Mouse (Mus musculus): ENCODE data around the gene Mblac1. TPM values are rescaled to one million over a fixed set of nuclear protein-coding genes. Genes with fewer than 3 reads are reported as not detected.

Gene Mblac1
- polyA plus RNA-seq, 1 experiment: 1.4 TPM

DNA sequence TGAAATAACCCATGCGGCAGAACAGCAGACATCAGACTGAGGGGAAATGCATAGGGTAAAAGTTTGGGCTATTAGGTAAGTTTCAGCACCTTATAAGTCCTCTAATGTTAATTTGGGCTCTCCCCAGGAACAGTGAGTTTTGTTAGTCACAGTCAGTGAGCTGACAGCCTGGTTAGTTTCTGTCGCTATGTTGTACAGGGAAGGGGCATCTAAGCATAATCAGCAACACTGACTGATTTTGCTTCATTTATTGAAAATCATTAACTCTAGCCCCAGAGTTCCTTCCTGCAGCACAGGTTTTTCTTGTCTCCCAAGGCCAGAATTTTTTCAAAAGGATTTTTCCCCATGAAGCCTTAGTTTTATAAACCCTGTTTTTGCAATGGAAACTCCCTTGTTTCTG lies 39.7 kb downstream of the Mblac1 start:
- Histone ChIP-seq H3K27me3 (ENCODE audit: control insufficient read depth, insufficient read depth, low read length, poor library complexity, severe bottlenecking) (no peaks in the 10 kb centered on the region), H3K9me3 (replicated peaks; ENCODE audit: control insufficient read depth, insufficient read depth, low read length, poor library complexity, severe bottlenecking) (no peaks in the 10 kb centered on the region), H3K36me3 (ENCODE audit: control insufficient read depth, insufficient read depth, low read length, poor library complexity, severe bottlenecking) (no peaks in the 10 kb centered on the region), H3K27ac (ENCODE audit: insufficient read depth, low read length) (no peak overlapping the region), H3K4me3 (ENCODE audit: low read depth, low read length) (no peak overlapping the region), H3K9ac (ENCODE audit: low read depth, poor library complexity, severe bottlenecking) (no peak overlapping the region), H3K4me1 (ENCODE audit: control insufficient read depth, insufficient read depth, low read length) (no peaks in the 10 kb centered on the region)
- no peak for TF ChIP-seq CTCF (IDR thresholded peaks at IDR 0.05; ENCODE audit: low read depth, low read length)
- no peak for TF ChIP-seq POLR2A (IDR thresholded peaks at IDR 0.05; ENCODE audit: insufficient read depth, low read length)
- no peak for TF ChIP-seq EP300 (IDR thresholded peaks at IDR 0.05; ENCODE audit: insufficient read depth, low read depth, low read length)

DNA sequence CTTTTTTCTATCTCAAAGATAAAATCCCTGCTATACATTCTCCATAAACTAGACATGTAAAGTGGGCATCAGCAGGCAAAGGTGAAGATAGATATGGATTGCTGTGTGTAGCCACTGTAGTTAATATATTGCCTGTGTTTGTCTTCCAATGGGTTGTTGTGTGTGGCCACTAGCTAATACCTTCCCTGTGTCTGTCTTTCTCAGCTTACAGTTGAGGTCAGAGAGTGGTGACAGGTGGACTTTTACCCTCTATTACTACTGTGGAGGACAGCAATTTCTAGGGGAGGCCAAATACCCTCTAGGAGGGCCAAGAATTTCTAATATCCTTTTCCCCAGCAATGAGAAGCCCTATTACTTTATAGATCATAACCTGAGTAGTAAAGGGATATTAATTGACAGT lies 40.1 kb downstream of the Mblac1 start:
- Histone ChIP-seq H3K9me3 (replicated peaks; ENCODE audit: control insufficient read depth, insufficient read depth, low read length, poor library complexity, severe bottlenecking) (no peaks in the 10 kb centered on the region), H3K4me3 (ENCODE audit: low read depth, low read length) (no peak overlapping the region), H3K27me3 (ENCODE audit: control insufficient read depth, insufficient read depth, low read length, poor library complexity, severe bottlenecking) (no peaks in the 10 kb centered on the region), H3K36me3 (ENCODE audit: control insufficient read depth, insufficient read depth, low read length, poor library complexity, severe bottlenecking) (no peaks in the 10 kb centered on the region), H3K27ac (ENCODE audit: insufficient read depth, low read length) (no peak overlapping the region), H3K4me1 (ENCODE audit: control insufficient read depth, insufficient read depth, low read length) (no peaks in the 10 kb centered on the region), H3K9ac (ENCODE audit: low read depth, poor library complexity, severe bottlenecking) (no peak overlapping the region)
- TF ChIP-seq EP300 (IDR thresholded peaks at IDR 0.05; ENCODE audit: insufficient read depth, low read depth, low read length) (no peak), POLR2A (IDR thresholded peaks at IDR 0.05; ENCODE audit: insufficient read depth, low read length) (no peak), CTCF (IDR thresholded peaks at IDR 0.05; ENCODE audit: low read depth, low read length) (no peak)

DNA sequence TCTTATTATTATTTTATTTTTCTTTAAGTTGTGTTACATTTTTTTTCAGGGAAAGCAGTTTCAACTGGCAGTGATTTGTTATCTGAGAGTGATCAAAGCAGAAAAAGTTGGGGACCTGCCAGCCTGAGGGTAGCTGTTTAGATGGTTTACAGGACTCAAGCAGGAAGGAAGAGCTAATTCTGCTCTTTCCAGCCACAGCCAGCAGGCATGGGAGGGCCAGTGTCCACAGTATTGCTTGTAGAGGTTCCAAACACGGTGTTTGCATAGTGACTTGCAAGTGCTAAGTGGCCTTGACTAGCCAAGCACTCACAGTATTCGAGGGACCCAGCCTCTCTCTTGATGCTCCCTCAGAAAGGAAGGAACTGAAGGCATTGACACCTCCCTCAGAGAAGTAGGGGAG lies 47.4 kb downstream of the Mblac1 start:
- Histone ChIP-seq H3K27me3 (ENCODE audit: control insufficient read depth, insufficient read depth, low read length, poor library complexity, severe bottlenecking) (no peaks in the 10 kb centered on the region), H3K9me3 (replicated peaks; ENCODE audit: control insufficient read depth, insufficient read depth, low read length, poor library complexity, severe bottlenecking) (no peaks in the 10 kb centered on the region), H3K4me1 (ENCODE audit: control insufficient read depth, insufficient read depth, low read length) (no peaks in the 10 kb centered on the region), H3K4me3 (ENCODE audit: low read depth, low read length) (no peak overlapping the region), H3K27ac (ENCODE audit: insufficient read depth, low read length) (no peak overlapping the region), H3K36me3 (ENCODE audit: control insufficient read depth, insufficient read depth, low read length, poor library complexity, severe bottlenecking) (no peaks in the 10 kb centered on the region), H3K9ac (ENCODE audit: low read depth, poor library complexity, severe bottlenecking) (no peak overlapping the region)
- TF ChIP-seq CTCF (IDR thresholded peaks at IDR 0.05; ENCODE audit: low read depth, low read length) (no peak), EP300 (IDR thresholded peaks at IDR 0.05; ENCODE audit: insufficient read depth, low read depth, low read length) (no peak), POLR2A (IDR thresholded peaks at IDR 0.05; ENCODE audit: insufficient read depth, low read length) (no peak)

Other genes starting within 250 kb of the Mblac1 start
- not detected in 2 replicates for gene Gjc3, start 231.2 kb upstream of the Mblac1 start, polyA plus RNA-seq (2011; ENCODE audit: insufficient read depth, insufficient read length, low read depth, missing spikeins)
- gene Azgp1, start 212.8 kb upstream of the Mblac1 start, polyA plus RNA-seq (2011; ENCODE audit: insufficient read depth, insufficient read length, low read depth, missing spikeins): not detected in 2 replicates
- gene Smok3a, start 173.1 kb upstream of the Mblac1 start, polyA plus RNA-seq (2011; ENCODE audit: insufficient read depth, insufficient read length, low read depth, missing spikeins): not detected in 2 replicates
- not detected in 2 replicates for gene Smok3b, start 172.9 kb upstream of the Mblac1 start, polyA plus RNA-seq (2011; ENCODE audit: insufficient read depth, insufficient read length, low read depth, missing spikeins)
- gene Smok3c, start 141.1 kb upstream of the Mblac1 start, polyA plus RNA-seq (2011; ENCODE audit: insufficient read depth, insufficient read length, low read depth, missing spikeins): not detected in 2 replicates
- 15.1 and 15.3 TPM in 2 replicates for gene Zkscan1, start 109.2 kb upstream of the Mblac1 start, polyA plus RNA-seq (2011; ENCODE audit: insufficient read depth, insufficient read length, low read depth, missing spikeins)
- 27.3 and 29.2 TPM in 2 replicates for gene Zscan21, start 77.4 kb upstream of the Mblac1 start, polyA plus RNA-seq (2011; ENCODE audit: insufficient read depth, insufficient read length, low read depth, missing spikeins)
- 10.0 and 12.4 TPM in 2 replicates for gene Zfp113, start 38.6 kb upstream of the Mblac1 start, polyA plus RNA-seq (2011; ENCODE audit: insufficient read depth, insufficient read length, low read depth, missing spikeins)
- 121 and 122 TPM in 2 replicates for gene Cops6, start 33.2 kb upstream of the Mblac1 start, polyA plus RNA-seq (2011; ENCODE audit: insufficient read depth, insufficient read length, low read depth, missing spikeins)
- gene Ap4m1, start 22.3 kb upstream of the Mblac1 start, polyA plus RNA-seq (2011; ENCODE audit: insufficient read depth, insufficient read length, low read depth, missing spikeins): 11.4 and 14.7 TPM in 2 replicates
- gene Mcm7, start 21.9 kb upstream of the Mblac1 start, polyA plus RNA-seq (2011; ENCODE audit: insufficient read depth, insufficient read length, low read depth, missing spikeins): 298 and 304 TPM in 2 replicates
- 51.6 and 55.4 TPM in 2 replicates for gene Taf6, start 6.9 kb upstream of the Mblac1 start, polyA plus RNA-seq (2011; ENCODE audit: insufficient read depth, insufficient read length, low read depth, missing spikeins)
- 22.7 and 24.3 TPM in 2 replicates for gene Cnpy4, start 6.8 kb upstream of the Mblac1 start, polyA plus RNA-seq (2011; ENCODE audit: insufficient read depth, insufficient read length, low read depth, missing spikeins)
- gene Nxpe5, start 31.6 kb downstream of the Mblac1 start, polyA plus RNA-seq (2011; ENCODE audit: insufficient read depth, insufficient read length, low read depth, missing spikeins): not detected in 2 replicates
- 21.1 and 24.3 TPM in 2 replicates for gene Lamtor4, start 61.2 kb downstream of the Mblac1 start, polyA plus RNA-seq (2011; ENCODE audit: insufficient read depth, insufficient read length, low read depth, missing spikeins)
- gene BC037034, start 69.7 kb downstream of the Mblac1 start, polyA plus RNA-seq (2011; ENCODE audit: insufficient read depth, insufficient read length, low read depth, missing spikeins): 14.7 and 16.6 TPM in 2 replicates
- gene Gal3st4, start 78.5 kb downstream of the Mblac1 start, polyA plus RNA-seq (2011; ENCODE audit: insufficient read depth, insufficient read length, low read depth, missing spikeins): 0.30 and 0.84 TPM in 2 replicates
- gene Gm43720, start 85.6 kb downstream of the Mblac1 start, polyA plus RNA-seq (2011; ENCODE audit: insufficient read depth, insufficient read length, low read depth, missing spikeins): not detected in 2 replicates
- 14.6 and 15.4 TPM in 2 replicates for gene Gpc2, start 85.7 kb downstream of the Mblac1 start, polyA plus RNA-seq (2011; ENCODE audit: insufficient read depth, insufficient read length, low read depth, missing spikeins)
- 16.5 and 24.6 TPM in 2 replicates for gene Stag3, start 85.9 kb downstream of the Mblac1 start, polyA plus RNA-seq (2011; ENCODE audit: insufficient read depth, insufficient read length, low read depth, missing spikeins)
- not detected in 2 replicates for gene Pvrig, start 147.6 kb downstream of the Mblac1 start, polyA plus RNA-seq (2011; ENCODE audit: insufficient read depth, insufficient read length, low read depth, missing spikeins)
- gene Zfp157, start 247.2 kb downstream of the Mblac1 start, polyA plus RNA-seq (2011; ENCODE audit: insufficient read depth, insufficient read length, low read depth, missing spikeins): 20.3 and 21.7 TPM in 2 replicates